Mouse (Mus musculus): ENCODE data around the gene Ankrd12.

DNA sequence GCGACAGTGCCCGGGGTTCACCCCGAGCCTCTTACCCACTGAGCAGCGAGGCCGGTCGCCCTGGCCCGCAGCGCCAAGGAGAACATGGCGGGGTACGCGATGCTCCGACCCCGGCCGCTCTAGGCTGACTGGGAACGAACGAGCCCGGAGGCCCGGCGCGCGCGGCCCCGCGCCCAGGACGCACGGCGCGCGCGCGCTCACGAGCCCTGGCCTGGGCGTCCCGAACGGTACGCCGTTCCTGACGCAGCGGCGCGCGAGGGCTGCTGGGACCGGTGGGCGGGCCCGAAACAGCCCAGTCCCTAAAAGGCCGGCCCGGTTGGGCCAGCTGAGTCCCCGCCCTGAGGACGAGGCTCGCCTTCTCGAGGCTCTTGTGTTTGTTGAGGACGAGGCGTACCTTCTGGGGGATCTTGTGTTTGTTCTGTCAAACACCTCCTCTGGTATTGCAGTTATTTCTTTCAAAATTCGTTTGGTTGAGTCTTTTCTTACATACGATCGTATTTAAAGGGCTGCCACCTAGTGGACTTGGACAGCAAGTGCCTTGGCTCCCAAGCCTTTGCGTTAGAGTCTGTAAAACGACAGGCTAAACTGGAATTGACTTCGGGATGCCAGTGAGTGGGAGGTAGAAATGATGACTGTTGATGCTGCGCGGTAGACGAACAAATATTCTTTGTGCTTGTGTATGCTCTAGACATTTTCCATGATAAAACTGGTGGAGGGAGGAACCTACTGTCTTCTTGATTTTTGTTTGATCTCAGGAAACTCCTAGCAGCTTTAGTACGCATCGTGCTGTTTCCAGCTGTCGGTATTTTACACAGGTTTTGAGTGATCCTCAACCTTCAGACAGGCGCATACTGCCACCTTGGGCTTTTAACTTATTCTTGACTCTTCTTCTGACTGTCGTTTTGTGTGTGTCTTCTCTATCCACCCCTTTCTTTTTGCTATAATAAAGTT, 24.8 kb upstream of the Ankrd12 start, which contains the start of gene Ndufv2:
- TF ChIP-seq POLR2A (IDR thresholded peaks at IDR 0.05; ENCODE audit: extremely low read depth, insufficient read depth, low read length): peak; percentile 81
- peak; percentile 70 for TF ChIP-seq CTCF (IDR thresholded peaks at IDR 0.05; ENCODE audit: extremely low read depth, insufficient read depth, low read length)

All from cortical plate, adult 2 months (tissue).